Mouse (Mus musculus): Measurements from ENCODE around the gene Tenm4.

GRCm38 (mm10) chr7:96267266-96267665, 96.2 kb downstream of the Tenm4 start:
- TF ChIP-seq CTCF (IDR thresholded peaks at IDR 0.05; ENCODE audit: low read depth) (no peak), EP300 (IDR thresholded peaks at IDR 0.05; ENCODE audit: low read depth) (no peak)

All from liver, postnatal 0 days (tissue).